Mouse (Mus musculus) kidney, postnatal 4 days (tissue): Measurements from ENCODE around the gene Ssh3.
"Not testable (repeated sequence)": the region's sequence is repeated elsewhere in the genome, so short reads cannot be mapped to it uniquely, and the experiment has no call there.

ENCODE experiments used
- DNase-seq, 2 experiments: peaks; one replicate each; pipeline ENCODE4 v3.0.0; 2021; ENCODE audit warnings: mixed read lengths in 2 of 2

Gene Ssh3

DNA sequence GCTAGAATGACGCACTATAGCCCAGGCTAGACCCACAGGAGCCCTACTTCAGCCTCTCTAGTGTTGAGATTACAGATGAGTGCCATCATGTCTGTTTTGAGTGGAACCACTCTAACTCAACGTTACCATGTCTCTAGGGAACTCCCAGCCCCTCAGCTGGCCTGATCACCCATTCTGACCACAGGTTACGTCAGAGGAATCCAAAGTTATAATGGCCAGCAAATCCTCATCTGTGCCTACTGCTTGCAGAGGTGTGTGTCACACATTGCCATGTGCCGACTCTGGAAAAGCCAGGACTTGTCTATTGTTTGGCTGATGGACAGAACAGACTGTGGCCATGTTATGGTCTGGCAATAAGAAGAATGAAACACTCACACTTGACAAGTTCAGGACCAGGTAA is 26.4 kb upstream of the Ssh3 start:
- no peak for DNase-seq

GRCm38 (mm10) chr19:4294381-4295097 is 25.6 kb upstream of the Ssh3 start:
- DNase-seq: peak; percentile 53 to 74

DNA sequence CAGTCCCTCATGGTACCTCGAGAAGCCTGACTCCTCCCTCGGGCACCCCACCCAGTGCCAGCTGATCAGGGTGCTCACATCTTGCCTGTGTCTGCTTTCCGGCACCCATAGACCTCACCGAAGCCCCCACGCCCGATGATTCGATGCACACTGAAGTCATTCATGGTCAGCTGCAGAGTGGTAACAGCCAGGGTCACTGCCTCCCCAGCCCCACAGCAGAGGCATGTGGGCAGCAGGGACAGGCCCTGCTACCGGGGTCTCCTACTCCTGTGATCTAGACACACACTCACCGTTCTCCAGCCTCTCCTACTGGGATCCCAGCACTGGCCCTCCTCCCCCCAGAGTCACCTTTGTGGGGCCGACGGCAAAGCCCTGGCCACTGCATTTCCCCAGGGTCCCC is 22.2 kb upstream of the Ssh3 start:
- no peak for DNase-seq

- DNase-seq: no peak
These were observed 21.8 kb upstream of the Ssh3 start for GRCm38 (mm10) chr19:4290749-4291148.

GRCm38 (mm10) chr19:4283653-4284052 is 14.7 kb upstream of the Ssh3 start:
- no peak for DNase-seq

GRCm38 (mm10) chr19:4282898-4283553 is 14.0 kb upstream of the Ssh3 start, which contains the start of gene Ankrd13d:
Gene Ankrd13d, minus strand, starts transcription at chr19:4283137.
- DNase-seq: peak; percentile 90 to 95

- no peak for DNase-seq
These were observed 11.4 kb upstream of the Ssh3 start for GRCm38 (mm10) chr19:4280425-4280824.

DNA sequence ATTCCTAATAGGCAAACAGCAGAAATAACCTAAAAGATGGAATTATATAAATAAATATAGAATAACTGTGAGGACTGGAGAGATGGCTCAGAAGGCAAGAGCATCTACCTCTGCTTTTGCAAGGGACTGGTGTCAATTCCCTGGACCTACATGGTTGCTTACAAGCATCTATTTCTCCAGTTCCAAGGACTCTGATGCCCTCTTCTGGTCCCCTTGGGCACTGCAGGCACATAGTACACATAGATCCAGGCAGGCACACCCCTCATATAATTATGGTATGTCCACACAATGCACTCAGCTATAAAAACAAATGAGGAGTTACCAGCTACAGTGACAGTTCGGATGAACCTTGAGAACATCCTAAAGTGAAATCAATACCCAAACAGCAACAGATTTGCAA is 10.5 kb upstream of the Ssh3 start:
- peak in 1 of 2 experiments; percentile 45 for DNase-seq

- DNase-seq: no peak
These were observed 2.0 kb upstream of the Ssh3 start for GRCm38 (mm10) chr19:4270972-4271371.

DNA sequence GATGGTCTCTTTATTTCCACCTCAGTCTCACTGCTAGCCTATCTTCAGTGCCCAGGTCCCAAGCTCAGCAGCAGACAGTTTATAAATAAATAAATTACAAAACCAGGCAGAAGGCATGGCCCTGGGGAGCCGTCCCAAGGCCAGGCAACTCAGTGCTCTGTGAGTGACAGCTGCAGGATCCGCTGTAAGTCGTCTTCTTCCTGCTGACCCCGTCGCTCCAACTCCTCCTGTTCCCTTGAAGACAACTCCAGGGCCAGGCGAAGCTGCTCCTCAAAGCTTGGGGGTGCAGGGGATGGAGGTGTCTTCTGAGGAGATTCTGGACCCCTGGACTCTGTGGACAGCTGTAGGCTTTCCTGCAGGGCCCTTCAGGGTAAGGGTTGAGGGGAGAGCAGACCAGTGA is 1.2 kb upstream of the Ssh3 start:
- DNase-seq: no peak

DNA sequence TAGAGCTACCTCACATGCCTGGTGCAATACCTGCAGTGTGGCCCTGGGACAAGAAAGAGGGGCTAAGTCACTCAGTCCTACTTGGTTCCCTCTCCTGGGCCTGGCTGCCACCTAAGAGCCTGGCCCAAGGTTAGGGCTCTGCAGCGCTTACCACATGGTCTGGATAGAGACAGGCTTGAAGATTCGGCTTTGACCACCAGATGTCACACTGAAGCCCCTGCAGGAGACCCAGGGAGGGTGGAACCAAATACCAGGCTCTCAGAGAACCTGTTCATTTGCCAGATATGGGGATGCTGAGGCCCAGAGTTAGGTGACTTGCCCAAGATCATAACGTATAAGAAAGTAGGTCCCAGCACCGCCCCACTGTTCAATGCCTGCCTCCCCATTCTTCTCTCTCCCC is 3.0 kb downstream of the Ssh3 start:
- DNase-seq: no peak

GRCm38 (mm10) chr19:4264171-4264780 is 4.7 kb downstream of the Ssh3 start:
- DNase-seq: no peak

GRCm38 (mm10) chr19:4263702-4264101 is 5.3 kb downstream of the Ssh3 start:
- no peak for DNase-seq

DNA sequence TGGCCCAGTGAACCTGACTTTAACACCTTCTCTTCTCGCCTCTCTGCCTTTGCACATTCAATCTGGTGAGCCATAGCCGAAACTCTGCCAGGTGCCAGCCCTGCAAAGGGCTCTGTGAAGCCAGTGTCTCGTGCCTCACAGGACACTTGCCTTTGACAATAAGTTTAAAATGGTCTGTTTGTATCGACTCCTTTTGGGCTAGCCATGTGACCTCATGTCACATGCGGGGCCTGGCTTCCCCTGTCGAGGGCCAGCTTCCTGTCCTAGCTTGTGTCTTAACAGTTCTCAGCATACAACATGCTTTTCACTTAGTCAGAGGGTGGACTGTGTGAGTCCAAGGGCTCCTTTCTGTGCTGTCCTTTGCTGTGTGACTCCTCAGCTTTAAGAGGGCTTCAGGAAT is 6.2 kb downstream of the Ssh3 start:
- no peak for DNase-seq

GRCm38 (mm10) chr19:4261038-4261698 is 7.8 kb downstream of the Ssh3 start:
- peak; percentile 33 to 57 for DNase-seq

- no peak for DNase-seq
These were observed 11.1 kb downstream of the Ssh3 start for GRCm38 (mm10) chr19:4257897-4258252.

DNA sequence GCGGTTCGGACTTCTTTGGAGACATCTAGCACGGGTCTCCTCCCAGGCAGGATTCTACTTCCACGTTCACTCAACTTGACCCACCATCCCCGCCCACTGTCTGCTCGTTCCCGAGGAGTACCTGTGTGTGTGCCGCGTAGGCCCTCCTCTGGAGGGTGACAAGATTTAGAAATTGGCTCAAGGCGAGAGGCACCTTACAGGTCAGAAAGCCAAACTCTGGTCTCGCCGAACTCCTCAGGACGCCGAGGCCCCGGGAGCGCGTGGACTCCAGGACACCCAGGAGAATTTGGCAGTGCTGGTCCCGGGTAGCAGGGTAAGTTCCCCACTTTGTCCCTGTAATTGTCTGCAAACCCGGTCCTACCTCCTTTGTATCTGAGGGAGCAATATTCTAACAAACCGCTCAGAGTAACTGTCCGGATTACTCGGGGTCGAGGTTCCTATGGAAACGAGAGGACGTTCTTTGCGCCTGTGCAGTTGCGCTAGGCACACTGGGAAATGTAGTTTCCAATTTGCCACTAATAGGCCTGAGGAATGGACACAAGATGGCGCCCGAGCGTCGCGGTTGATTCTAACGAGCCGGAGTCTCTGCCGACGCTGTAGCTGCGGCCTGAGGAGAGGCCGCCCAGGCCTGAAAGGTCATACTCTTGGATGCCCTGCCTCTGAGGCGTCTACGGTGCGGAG is 11.6 kb downstream of the Ssh3 start:
- DNase-seq: peak; percentile 96 to 97

- peak in 1 of 2 experiments; percentile 17 for DNase-seq
These were observed 13.3 kb downstream of the Ssh3 start for GRCm38 (mm10) chr19:4255583-4256162.

DNA sequence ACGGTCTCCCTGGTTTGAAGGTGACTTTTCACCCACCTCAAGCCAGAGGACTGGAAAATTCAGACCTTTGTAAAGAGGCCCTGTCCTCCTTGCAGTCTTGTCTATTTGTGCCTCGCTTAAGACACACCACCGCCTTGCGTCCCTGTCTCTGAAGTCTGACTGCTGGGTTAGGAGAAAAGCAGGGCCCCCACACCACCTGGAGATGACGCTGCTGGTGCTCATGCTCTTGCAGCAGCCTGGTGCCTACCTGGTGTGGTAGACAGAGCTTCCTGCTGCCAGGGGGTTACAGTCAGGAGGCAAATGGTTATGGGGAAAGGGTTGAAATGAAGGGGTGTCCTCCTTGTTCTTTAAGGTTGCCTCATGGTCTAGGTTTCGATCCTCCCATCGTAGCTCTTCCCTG is 14.8 kb downstream of the Ssh3 start:
- no peak for DNase-seq

GRCm38 (mm10) chr19:4248683-4249082 is 20.3 kb downstream of the Ssh3 start:
- not testable (repeated sequence) for DNase-seq

DNA sequence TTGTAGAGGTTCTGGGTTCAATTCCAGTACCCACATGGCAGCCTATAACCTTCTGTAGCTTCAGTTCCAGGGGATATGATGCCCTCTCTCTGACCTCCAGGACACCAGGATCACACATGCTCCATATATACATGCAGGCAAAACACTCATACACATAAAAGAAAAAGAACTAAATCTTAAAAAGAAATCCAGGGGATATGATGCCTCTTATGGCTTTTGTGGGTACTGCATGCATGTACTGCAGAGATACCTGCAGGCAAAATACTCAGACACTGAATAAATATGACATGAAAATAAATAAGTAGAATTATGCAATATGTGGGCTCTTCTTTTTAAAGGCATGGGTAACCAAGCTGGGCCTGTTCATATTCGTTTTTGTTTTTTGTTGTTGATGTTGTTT is 22.0 kb downstream of the Ssh3 start:
- DNase-seq: no peak

DNA sequence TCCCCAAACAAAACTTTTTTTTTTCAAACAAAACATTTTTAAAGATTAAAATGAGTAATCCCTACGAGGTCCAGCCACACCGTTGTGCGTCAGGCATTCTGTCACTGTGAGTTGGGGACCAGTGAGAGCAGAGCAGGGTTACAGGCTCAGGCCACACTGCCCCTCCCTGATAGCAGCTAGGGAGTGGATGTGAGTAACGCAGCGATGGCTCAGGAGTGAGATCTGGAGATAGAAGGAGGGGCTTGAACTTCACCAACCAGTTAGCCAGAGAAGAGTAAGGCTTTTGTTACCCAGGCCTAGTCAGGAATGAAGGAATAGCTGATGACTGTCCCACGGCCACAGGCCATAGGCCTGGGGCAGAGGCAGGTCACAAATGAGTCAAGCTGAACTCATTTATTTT is 24.2 kb downstream of the Ssh3 start:
- DNase-seq: no peak

GRCm38 (mm10) chr19:4242416-4242815 is 26.6 kb downstream of the Ssh3 start:
- no peak for DNase-seq
